ENCODE assay signal across 8 mouse cellular contexts in genomic region chr14:78732617-78733312, GRCm38 (mm10). TPM values are rescaled to one million over a fixed set of nuclear protein-coding genes. Genes with fewer than 3 reads are reported as not detected.
DNase-seq lines count a peak whose midpoint lies in the region; ATAC-seq lines count a peak whose summit lies in the region.

Gene Dgkh, minus strand, starts transcription at chr14:78732776.

- DNase-seq in adrenal gland, postnatal 14 days = peak; percentile 95
- peak; percentile 91 for DNase-seq in embryonic facial prominence, embryonic 10.5 days (ENCODE audit: low spot score)
- peak; percentile 93 to 96 for DNase-seq in heart, adult 18-20 months
- peak; percentile 92 for DNase-seq in kidney, adult 18-20 months
- peak; percentile 88 for DNase-seq in limb, embryonic 10.5 days (ENCODE audit: low spot score)
- DNase-seq in midbrain, embryonic 11.5 days (ENCODE audit: low spot score, missing footprints) = peak; percentile 99
- DNase-seq in right cerebral cortex, postnatal 36 days (ENCODE audit: low spot score in 2 of 2) = peak; percentile 71 to 82
- peak; percentile 87 to 93 for DNase-seq in urinary bladder, postnatal 36 days (ENCODE audit: low spot score in 2 of 2)

- peak within 1 kb of the TSS; percentile 85 for H3K9ac ChIP-seq in midbrain, embryonic 11.5 days (ENCODE audit: low read length)

- no peaks in the 10 kb centered on the region for H3K36me3 ChIP-seq in embryonic facial prominence, embryonic 10.5 days (replicated peaks)
- no peaks in the 10 kb centered on the region for H3K36me3 ChIP-seq in limb, embryonic 10.5 days
- H3K36me3 ChIP-seq in midbrain, embryonic 11.5 days (ENCODE audit: control insufficient read depth, insufficient read depth, low read length) = no peaks in the 10 kb centered on the region

- under 1% methylated on average over 71 of the region's 71 CpGs for WGBS in embryonic facial prominence, embryonic 10.5 days
- WGBS in limb, embryonic 10.5 days = under 1% methylated on average over 71 of the region's 71 CpGs
- under 1% methylated on average over 58 of the region's 71 CpGs for WGBS in midbrain, embryonic 11.5 days

- peak within 1 kb of the TSS; percentile 76 for H3K4me3 ChIP-seq in embryonic facial prominence, embryonic 10.5 days
- H3K4me3 ChIP-seq in limb, embryonic 10.5 days = peak within 1 kb of the TSS; percentile 82
- peak within 1 kb of the TSS; percentile 75 for H3K4me3 ChIP-seq in midbrain, embryonic 11.5 days (ENCODE audit: low read depth, low read length)

- H3K27me3 ChIP-seq in embryonic facial prominence, embryonic 10.5 days (replicated peaks; ENCODE audit: low read depth, poor library complexity, severe bottlenecking) = peaks cover 75% of the 10 kb centered on the region
- H3K27me3 ChIP-seq in limb, embryonic 10.5 days (ENCODE audit: low read depth, poor library complexity, severe bottlenecking) = peaks cover 67% of the 10 kb centered on the region
- H3K27me3 ChIP-seq in midbrain, embryonic 11.5 days (ENCODE audit: control insufficient read depth, insufficient read depth, low read length) = peaks cover 6% of the 10 kb centered on the region; the same call in 1 of the 2 replicates

- H3K4me2 ChIP-seq in midbrain, embryonic 11.5 days = peak within 1 kb of the TSS; percentile 96

- peak; percentile 93 for ATAC-seq in midbrain, embryonic 11.5 days (ENCODE audit: low FRiP score)

- H3K4me1 ChIP-seq in embryonic facial prominence, embryonic 10.5 days = peaks cover 23% of the 10 kb centered on the region
- peaks cover 22% of the 10 kb centered on the region for H3K4me1 ChIP-seq in limb, embryonic 10.5 days
- peaks cover 10% of the 10 kb centered on the region for H3K4me1 ChIP-seq in midbrain, embryonic 11.5 days (ENCODE audit: control insufficient read depth, insufficient read depth, low read length)

- no peaks in the 10 kb centered on the region for H3K9me3 ChIP-seq in embryonic facial prominence, embryonic 10.5 days
- H3K9me3 ChIP-seq in limb, embryonic 10.5 days (replicated peaks) = no peaks in the 10 kb centered on the region
- no peaks in the 10 kb centered on the region for H3K9me3 ChIP-seq in midbrain, embryonic 11.5 days (ENCODE audit: control insufficient read depth, low read length)

- H3K27ac ChIP-seq in embryonic facial prominence, embryonic 10.5 days (replicated peaks) = peak within 1 kb of the TSS; percentile 89
- H3K27ac ChIP-seq in limb, embryonic 10.5 days = peak within 1 kb of the TSS; percentile 90
- H3K27ac ChIP-seq in midbrain, embryonic 11.5 days (ENCODE audit: low read depth, low read length) = peak within 1 kb of the TSS; percentile 51

RNA-seq across cellular contexts. Expression of gene Dgkh, which starts in this region (rescaled TPM):
- total RNA-seq in adrenal gland, postnatal 14 days (2021) = 11.0 and 12.1 TPM in 2 replicates
- 0.81 and 0.84 TPM in 2 replicates for polyA plus RNA-seq in embryonic facial prominence, embryonic 10.5 days (2016; fragmentation: Nextera tagmentation; extraction: Ambion mirVana)
- total RNA-seq in heart, adult 18-20 months (2021) = 1 to 10 TPM; 6.6 to 6.8 TPM
- polyA plus RNA-seq in limb, embryonic 10.5 days (2016; fragmentation: Nextera tagmentation; extraction: Ambion mirVana) = 0.79 and 0.93 TPM in 2 replicates
- 1.7 and 1.8 TPM in 2 replicates for polyA plus RNA-seq in midbrain, embryonic 11.5 days (2014; fragmentation: Nextera tagmentation; extraction: Ambion mirVana)

Comparison
In these comparisons a context has a peak if more than half of its experiments do, and no peak if none do; other contexts are left out.
1. Peak in every context shown above with its lines: DNase-seq, ATAC-seq, H3K4me3 ChIP-seq and H3K27ac ChIP-seq.
2. Peak in DNase-seq, H3K4me3 ChIP-seq and H3K27ac ChIP-seq in embryonic facial prominence, embryonic 10.5 days; RNA of the gene not detected or under 1 TPM.
3. Peak in DNase-seq, H3K4me3 ChIP-seq and H3K27ac ChIP-seq in limb, embryonic 10.5 days; RNA of the gene not detected or under 1 TPM.